Mouse (Mus musculus) embryonic fibroblast, embryonic 13.5 days (primary cell): ENCODE data around the gene Sin3b. TPM values are rescaled to one million over a fixed set of nuclear protein-coding genes. Genes with fewer than 3 reads are reported as not detected.

Experiments used
- H3K27ac ChIP-seq: 2 replicates; pipeline ENCODE4 v1.5.1; 2012; ENCODE audit warnings: low read length, control low read depth, inconsistent platforms; ENCODE audit not compliant: insufficient read depth
- H3K4me1 ChIP-seq: 2 replicates; pipeline ENCODE4 v1.6.1; 2011; ENCODE audit warnings: low read length; ENCODE audit not compliant: control insufficient read depth, insufficient read depth
- H3K4me3 ChIP-seq: 2 replicates; pipeline ENCODE4 v1.5.1; 2011; ENCODE audit warnings: mild to moderate bottlenecking, control low read depth, low read length; ENCODE audit not compliant: insufficient read depth
- CTCF ChIP-seq: IDR thresholded peaks from 2 replicates; pipeline ENCODE4 v1.5.1; 2011; ENCODE audit warnings: mild to moderate bottlenecking, control low read depth, low read length, moderate library complexity, borderline replicate concordance; ENCODE audit not compliant: insufficient read depth
- POLR2A ChIP-seq: IDR thresholded peaks from 2 replicates; pipeline ENCODE4 v1.6.1; 2011; ENCODE audit warnings: low read depth, mild to moderate bottlenecking, control low read depth, low read length, moderate library complexity
- polyA plus RNA-seq: library from polyadenylated mRNA; stranded (reverse); fragments of >200 nt; gene quantifications from 2 replicates; pipeline ENCODE4 v1.2.4, GENCODE M21; 2011; ENCODE audit warnings: low read depth; ENCODE audit not compliant: missing spikeins, insufficient read length

Gene Sin3b
- polyA plus RNA-seq, 1 experiment: 95.0 TPM

DNA sequence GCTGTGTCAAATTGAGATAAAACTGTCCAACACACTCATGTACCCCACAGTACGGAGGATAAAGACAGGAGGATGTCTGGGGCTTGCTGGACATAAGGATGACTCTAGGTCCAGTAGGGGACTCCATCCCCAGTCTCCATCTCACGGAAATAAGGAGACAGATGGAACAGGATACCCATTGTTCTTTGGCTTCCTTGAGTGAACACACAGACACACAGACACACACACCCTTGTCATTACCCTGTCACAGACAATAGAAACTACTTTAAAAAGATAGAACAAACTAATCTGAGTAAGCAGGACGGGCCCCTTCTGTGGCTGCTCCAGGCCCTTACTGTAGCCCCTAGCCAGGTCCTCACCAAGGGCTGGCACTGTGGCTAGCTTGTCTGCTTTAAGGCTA lies 29.2 kb downstream of the Sin3b start:
- TF ChIP-seq CTCF (no peak), POLR2A (no peak)
- no peak overlapping the region for H3K27ac ChIP-seq
- H3K4me3 ChIP-seq: no peak overlapping the region
- no peaks in the 10 kb centered on the region for H3K4me1 ChIP-seq

GRCm38 (mm10) chr8:72753165-72753564 lies 30.1 kb downstream of the Sin3b start:
- no peak overlapping the region for H3K27ac ChIP-seq
- TF ChIP-seq POLR2A: no peak
- no peak for TF ChIP-seq CTCF
- no peak overlapping the region for H3K4me3 ChIP-seq
- no peaks in the 10 kb centered on the region for H3K4me1 ChIP-seq

DNA sequence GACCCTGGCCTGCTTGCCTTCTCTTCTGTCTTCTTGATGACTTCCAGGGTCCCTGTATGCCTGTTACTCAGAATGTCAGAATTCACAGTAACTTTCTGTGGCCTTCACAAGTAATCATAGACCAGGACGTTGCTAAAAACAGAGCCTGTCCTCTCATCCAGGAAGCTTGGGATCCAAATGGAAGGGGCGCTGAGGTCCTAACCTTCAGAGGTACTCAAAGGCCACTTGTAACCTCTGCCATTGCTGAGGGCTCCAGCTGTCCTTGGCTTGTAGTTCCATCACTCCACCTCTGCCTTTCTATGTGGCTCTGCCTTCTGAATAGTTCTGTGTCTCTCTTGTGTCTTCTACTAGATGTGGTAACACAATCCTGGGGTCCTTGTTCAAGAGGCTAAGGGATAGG lies 30.7 kb downstream of the Sin3b start:
- TF ChIP-seq POLR2A: no peak
- TF ChIP-seq CTCF: no peak
- no peak overlapping the region for H3K4me3 ChIP-seq
- H3K27ac ChIP-seq: no peak overlapping the region
- H3K4me1 ChIP-seq: no peaks in the 10 kb centered on the region

DNA sequence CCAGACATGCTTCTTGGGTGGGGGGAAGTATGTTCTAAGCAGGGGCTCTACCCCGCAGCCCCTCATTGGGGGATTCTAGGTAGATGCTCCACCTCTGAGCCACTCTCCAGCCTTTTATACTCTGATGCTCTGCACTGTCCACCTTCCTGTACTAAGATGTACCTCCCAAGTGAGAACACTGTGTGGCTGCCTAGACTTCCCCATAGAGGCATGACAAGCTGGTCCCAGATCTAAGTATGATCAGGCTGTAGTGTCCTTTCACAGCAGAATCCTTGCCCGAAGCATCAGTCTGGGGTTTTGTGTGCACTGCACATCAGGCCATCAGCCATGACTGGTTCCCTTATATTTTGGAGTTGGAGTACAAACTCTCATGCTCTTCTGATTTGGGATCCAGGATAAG lies 32.9 kb downstream of the Sin3b start:
- TF ChIP-seq POLR2A (no peak), CTCF (no peak)
- Histone ChIP-seq H3K27ac (no peak overlapping the region), H3K4me1 (no peaks in the 10 kb centered on the region), H3K4me3 (no peak overlapping the region)

DNA sequence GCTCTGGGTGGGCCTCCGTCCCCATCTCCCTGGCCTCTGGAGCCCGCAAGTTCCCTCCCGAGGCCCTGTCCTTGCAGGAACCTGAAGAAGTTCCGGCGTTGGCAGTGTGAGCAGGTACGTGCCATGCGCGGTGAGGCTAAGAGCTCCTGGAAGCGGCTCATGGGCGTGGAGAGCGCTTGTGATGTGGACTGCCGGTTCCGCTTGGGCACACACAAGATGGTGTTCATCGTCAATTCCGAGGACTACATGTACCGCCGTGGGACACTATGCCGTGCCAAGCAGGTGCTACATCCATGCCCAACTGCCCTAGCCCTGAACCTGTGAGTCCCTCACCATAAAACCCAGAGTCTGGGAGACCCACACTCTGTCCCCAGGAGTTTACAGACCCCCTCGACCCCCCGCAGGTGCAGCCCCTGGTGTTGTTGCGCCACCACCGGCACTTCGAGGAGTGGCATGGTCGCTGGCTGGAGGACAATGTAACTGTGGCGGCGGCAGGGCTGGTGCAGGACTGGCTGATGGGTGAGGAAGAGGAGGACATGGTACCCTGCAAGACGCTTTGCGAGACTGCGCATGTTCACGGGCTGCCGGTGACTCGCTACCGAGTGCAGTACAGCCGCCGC lies 33.8 kb downstream of the Sin3b start:
- H3K4me3 ChIP-seq: no peak overlapping the region
- no peak overlapping the region for H3K27ac ChIP-seq
- H3K4me1 ChIP-seq: no peaks in the 10 kb centered on the region
- no peak for TF ChIP-seq POLR2A
- no peak for TF ChIP-seq CTCF

- Histone ChIP-seq H3K4me3 (no peak overlapping the region), H3K27ac (no peak overlapping the region), H3K4me1 (no peaks in the 10 kb centered on the region)
- TF ChIP-seq POLR2A (no peak), CTCF (no peak)
Observed at GRCm38 (mm10) chr8:72757426-72758195, 34.5 kb downstream of the Sin3b start.

- H3K27ac ChIP-seq: no peak overlapping the region
- no peak for TF ChIP-seq CTCF
- TF ChIP-seq POLR2A: no peak
- H3K4me3 ChIP-seq: no peak overlapping the region
- H3K4me1 ChIP-seq: no peaks in the 10 kb centered on the region
Observed at GRCm38 (mm10) chr8:72758310-72758709, 35.2 kb downstream of the Sin3b start.

DNA sequence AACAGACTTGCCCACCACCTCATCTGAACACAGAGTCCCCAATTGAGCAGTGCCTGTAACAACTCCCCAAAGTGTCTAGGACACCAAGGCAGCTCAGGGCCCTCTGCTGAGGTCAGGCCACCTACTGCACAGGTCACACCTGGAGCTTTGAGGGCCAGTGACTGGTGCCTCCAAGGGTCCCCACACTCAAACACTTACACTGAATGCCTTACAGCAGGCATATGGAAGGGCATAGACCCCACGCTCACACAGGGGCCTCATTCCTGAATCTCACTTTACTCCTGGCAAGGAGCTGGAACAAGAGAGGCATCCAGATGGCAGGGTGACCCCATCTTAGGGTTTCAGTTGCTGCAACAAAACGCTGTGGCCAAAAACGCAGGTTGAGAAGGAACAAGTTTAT lies 37.1 kb downstream of the Sin3b start:
- no peak overlapping the region for H3K4me3 ChIP-seq
- no peaks in the 10 kb centered on the region for H3K4me1 ChIP-seq
- H3K27ac ChIP-seq: no peak overlapping the region
- no peak for TF ChIP-seq POLR2A
- TF ChIP-seq CTCF: no peak

- TF ChIP-seq CTCF (no peak), POLR2A (no peak)
- H3K4me3 ChIP-seq: no peak within 1 kb of the TSS
- H3K4me1 ChIP-seq: no peaks in the 10 kb centered on the region
- no peak within 1 kb of the TSS for H3K27ac ChIP-seq
Observed at GRCm38 (mm10) chr8:72761322-72762051, 38.4 kb downstream of the Sin3b start, which contains the start of gene F2rl3. F2rl3 (plus strand) TSS chr8:72761880.

DNA sequence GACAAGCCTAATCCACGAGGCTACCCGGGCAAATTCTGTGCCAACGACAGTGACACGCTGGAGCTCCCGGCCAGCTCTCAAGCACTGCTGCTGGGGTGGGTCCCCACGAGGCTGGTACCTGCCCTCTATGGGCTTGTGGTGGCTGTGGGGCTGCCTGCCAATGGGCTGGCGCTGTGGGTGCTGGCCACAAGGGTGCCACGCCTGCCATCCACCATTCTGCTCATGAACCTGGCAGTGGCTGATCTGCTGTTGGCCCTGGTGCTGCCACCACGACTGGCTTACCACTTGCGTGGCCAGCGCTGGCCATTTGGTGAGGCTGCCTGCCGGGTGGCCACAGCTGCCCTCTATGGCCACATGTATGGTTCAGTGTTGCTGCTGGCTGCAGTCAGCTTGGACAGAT lies 39.2 kb downstream of the Sin3b start:
- Histone ChIP-seq H3K27ac (no peak overlapping the region), H3K4me1 (no peaks in the 10 kb centered on the region), H3K4me3 (no peak overlapping the region)
- no peak for TF ChIP-seq POLR2A
- TF ChIP-seq CTCF: no peak
